Mouse (Mus musculus): ENCODE measurements at regions not wholly inside any gene's neighbourhood (a gene's known extent, or its start where the extent isn't known, plus 50 kb on each side); places are given as distances from the start of the nearest gene placed in this dataset.

DNA sequence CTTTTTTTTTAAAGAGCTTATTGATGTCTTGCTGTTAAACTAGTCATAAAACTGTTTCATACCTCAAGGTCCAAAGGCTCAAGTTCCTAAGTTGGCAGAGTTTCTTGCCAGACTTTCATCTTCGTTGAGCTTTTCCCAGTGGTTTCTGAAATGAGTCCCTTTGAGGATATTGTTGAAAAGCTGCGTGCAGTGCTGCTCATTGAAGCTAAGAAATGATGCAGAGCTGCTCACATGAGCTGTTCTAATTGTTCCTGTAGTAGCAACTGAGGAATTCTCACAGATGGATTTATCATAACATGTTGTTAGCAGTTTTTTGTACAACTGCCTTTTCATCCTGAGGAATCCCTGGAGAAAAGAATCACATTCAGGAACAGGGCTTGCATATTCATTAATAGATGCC is 249.3 kb downstream of the Col11a1 start:
- H3K27ac ChIP-seq = no peak overlapping the region
- TF ChIP-seq CTCF (conservative IDR thresholded peaks at IDR 0.05) = no peak
- DNase-seq (ENCODE audit: low spot score in 2 of 2) = no peak
- H3K4me3 ChIP-seq = no peak overlapping the region

DNA sequence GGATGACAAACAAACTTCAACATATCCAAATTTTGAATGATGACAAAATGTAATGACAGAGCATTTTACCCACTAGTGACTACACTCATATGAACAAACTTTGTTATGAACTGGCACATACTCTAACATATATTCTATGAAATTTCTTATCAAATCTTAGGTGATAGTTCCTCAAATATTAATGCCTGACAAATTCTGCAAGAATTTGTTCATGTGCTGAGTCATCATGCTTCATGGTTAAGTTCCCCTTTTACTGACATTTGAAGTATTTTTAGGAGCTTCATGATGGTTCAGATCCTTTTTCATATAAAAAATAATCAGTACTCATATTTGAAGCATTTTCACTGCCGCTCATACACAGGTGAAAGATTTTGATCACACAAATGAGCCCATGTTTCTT is 289.1 kb downstream of the Col11a1 start:
- Histone ChIP-seq H3K27ac (no peak overlapping the region), H3K4me3 (no peak overlapping the region)
- no peak for TF ChIP-seq CTCF (conservative IDR thresholded peaks at IDR 0.05)
- no peak for DNase-seq (ENCODE audit: low spot score in 2 of 2)

DNA sequence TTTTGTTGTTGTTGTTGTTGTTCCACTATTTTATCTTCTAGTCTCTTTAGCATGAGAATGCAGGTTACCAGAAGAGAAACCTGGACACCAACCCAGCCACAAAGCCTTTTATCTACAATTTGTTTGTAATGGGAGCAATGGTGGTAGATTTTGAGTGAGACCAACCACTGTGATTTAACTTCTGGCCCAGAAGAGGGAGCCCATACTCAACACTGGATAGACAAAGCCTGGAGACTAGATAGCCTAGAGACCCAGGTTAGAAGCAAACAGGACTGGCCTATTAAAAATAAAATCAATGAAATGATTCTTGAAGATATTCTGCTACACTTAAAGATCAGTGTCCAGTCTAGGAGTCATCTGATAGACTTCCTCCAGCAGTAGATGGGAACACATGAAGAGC is 304.0 kb downstream of the Col11a1 start:
- no peak for DNase-seq (ENCODE audit: low spot score in 2 of 2)
- TF ChIP-seq CTCF (conservative IDR thresholded peaks at IDR 0.05) = peak; percentile 58
- no peak overlapping the region for H3K4me3 ChIP-seq

DNA sequence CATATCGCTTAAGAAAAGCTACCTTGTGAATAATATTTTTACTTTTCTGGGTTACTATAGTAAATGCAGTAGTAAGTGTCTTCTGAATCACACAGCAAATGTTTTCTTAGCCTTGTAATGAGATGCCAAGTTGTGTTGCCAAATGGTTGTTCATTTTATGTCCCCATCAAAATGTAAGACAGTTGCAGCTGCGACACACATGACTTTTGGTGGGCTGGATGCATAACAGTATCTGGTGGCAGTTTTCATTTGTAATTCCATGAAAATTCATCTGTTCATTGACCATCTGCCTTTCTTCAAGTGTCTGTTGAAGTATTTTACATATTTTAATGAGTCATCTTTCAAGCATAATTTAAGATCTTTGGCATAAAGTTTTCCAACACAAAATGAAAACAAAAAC is 313.4 kb downstream of the Col11a1 start:
- no peak overlapping the region for H3K4me3 ChIP-seq
- DNase-seq (ENCODE audit: low spot score in 2 of 2) = peak in 1 of 2 experiments; percentile 42
- H3K27ac ChIP-seq = no peak overlapping the region
- TF ChIP-seq CTCF (conservative IDR thresholded peaks at IDR 0.05) = no peak

More for the DNA sequence above, 304.0 kb downstream of the Col11a1 start:
- H3K27ac ChIP-seq = no peak overlapping the region

DNA sequence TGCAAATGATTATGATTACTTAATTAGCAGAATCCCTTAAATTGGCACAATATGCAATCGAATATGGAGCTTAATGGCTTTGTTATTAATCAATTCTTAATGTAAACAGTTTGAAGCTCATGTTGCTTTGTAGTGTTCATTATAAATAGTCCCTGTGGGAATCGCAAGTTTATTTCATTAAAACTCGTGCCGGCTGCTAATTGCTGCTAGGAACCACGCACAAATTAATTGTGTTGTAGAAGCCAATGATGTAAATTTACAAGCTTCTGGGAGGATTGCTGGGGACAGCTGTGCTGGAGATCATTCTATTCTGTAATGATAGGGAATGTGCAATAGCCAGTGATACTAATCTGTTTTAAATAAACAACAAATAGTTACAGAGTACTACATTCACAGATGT is 349.7 kb downstream of the Col11a1 start:
- Histone ChIP-seq H3K4me3 (no peak overlapping the region), H3K27ac (no peak overlapping the region)
- no peak for DNase-seq (ENCODE audit: low spot score in 2 of 2)
- TF ChIP-seq CTCF (conservative IDR thresholded peaks at IDR 0.05) = no peak

DNA sequence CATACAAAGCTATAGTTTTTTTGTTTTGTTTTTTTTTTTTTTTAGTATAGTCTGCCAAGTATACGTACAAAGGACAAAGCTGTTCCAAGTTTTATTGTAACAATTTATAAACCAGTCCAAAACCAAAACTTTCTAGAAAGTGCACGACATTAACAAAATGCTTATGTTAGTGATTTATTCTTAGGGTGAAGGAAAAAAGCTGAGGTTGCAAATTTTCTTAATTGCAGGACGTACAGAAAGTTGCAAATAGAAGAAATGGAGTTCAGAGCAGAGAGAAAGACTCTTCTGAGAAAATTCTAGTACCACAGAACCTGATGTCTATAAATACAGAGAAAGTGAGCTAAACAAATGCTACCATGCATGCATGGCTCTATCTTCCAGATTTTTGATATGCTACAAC is 373.1 kb downstream of the Col11a1 start:
- Histone ChIP-seq H3K27ac (no peak overlapping the region), H3K4me3 (no peak overlapping the region)
- TF ChIP-seq CTCF (conservative IDR thresholded peaks at IDR 0.05) = no peak
- DNase-seq (ENCODE audit: low spot score in 2 of 2) = no peak
